Mouse (Mus musculus): ENCODE measurements around the gene Nr5a1. TPM values are rescaled to one million over a fixed set of nuclear protein-coding genes. Genes with fewer than 3 reads are reported as not detected.

Gene Nr5a1
- total RNA-seq, 2 experiments from 2014 or later: not detected

- DNase-seq: no peak
Measured at GRCm38 (mm10) chr2:38704336-38704735, 10.0 kb downstream of the Nr5a1 start.

DNA sequence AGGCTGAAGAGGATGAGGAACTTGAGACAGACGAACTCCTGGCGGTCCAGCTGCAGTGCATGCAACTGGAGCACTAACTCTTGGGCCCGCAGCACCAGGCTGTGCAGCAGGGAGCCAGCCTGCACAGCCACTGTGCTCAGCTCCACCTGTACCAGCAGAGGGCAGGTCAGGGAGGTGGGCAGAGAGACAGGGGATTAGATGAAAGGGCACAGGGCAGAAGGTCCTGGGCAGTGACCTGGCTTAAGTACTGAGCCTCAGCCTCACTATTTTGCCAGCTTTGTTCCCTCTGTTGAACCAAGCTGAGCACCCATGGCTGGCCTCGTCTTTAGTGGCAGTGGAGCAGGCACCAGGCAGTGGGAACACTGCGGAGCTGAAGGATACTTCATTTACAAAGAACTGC, 14.2 kb downstream of the Nr5a1 start:
- no peak for DNase-seq

DNA sequence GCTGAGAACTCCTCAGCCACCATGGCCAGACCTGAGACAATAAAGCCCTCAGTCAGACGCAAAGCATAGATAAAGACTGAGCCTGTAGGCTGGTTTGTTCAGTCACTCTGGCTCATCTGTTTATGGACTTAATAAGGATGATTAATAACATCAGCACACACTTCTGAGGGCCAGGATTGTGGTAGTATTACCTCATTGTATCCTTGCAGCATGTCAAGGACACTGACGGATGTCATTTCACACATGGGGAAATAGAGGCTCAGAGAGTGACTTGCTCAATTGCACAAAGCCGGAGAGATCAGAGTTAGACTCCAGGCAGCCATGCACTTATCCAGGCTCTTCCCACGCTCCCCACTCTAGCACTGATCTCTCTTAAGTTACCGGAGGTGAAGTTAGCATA, 15.7 kb downstream of the Nr5a1 start:
- DNase-seq: no peak

- no peak for DNase-seq
Measured at GRCm38 (mm10) chr2:38697128-38698120, 16.9 kb downstream of the Nr5a1 start.

DNA sequence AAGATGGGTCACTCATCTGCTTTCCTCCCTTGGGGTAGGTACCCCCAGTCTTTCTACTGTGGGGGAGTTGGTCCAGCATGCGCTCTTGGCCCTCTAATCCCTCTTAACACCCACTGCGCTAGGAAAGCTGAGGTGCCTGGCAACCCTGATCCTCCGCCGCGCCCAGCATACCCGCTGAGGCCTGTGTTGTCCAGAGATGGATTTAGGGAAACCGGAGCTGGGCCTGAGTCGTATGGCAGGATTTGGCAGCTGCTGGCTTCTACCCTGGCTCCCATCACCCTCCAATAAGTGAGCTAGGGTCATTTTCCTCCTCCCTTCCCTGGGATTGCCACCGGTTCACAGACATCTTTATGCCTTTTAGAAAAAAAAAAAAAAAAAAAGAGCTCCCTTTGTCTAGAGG, 18.6 kb downstream of the Nr5a1 start:
- no peak for DNase-seq

DNA sequence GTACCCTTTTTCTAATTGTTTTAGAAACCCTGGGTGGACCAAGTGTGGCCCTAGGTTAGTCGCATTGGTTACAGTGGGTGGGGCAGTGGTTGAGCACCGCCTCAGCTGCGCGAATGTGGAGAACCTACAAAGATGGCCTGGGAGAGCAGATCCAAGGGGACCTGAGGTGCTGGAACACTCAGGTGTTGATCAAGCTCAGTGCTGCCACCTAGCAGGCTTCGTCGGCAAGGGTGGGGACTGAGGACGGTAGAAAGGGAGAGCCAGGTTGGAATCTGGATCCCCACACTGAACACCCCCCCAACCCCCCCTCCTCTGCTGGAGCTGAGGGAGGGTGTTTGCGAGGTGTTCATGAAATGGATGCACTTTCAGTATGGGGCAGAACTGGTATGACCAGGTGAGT, 22.8 kb downstream of the Nr5a1 start:
- peak in 1 of 2 experiments; percentile 42 for DNase-seq

DNA sequence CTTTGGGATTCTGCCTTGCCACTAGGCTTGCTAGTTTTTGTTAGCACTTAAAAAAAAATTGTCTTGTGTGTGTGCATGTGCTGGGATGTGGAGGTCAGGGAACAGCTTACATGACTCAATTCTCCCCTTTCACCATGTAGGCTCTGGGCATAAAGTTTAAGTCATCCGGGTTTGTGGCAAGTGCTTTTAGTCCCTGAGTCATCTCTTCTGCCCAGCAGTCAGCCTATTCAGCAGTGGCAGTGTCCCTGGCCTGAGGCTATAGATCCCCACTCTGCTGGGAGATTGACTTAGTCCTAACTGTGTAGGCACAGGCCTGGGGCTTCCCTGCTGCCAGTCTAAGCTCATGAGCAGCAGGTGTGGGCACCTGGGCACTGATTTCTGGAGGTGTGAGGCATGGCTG, 24.5 kb downstream of the Nr5a1 start:
- no peak for DNase-seq

GRCm38 (mm10) chr2:38688791-38689520, 25.4 kb downstream of the Nr5a1 start:
- DNase-seq: peak in 1 of 2 experiments; percentile 13

GRCm38 (mm10) chr2:38685746-38686145, 28.6 kb downstream of the Nr5a1 start:
- no peak for DNase-seq

- no peak for DNase-seq
Measured at GRCm38 (mm10) chr2:38683083-38683482, 31.3 kb downstream of the Nr5a1 start.

GRCm38 (mm10) chr2:38682209-38682608, 32.1 kb downstream of the Nr5a1 start:
- no peak for DNase-seq

- no peak for DNase-seq
Measured at GRCm38 (mm10) chr2:38678947-38679346, 35.4 kb downstream of the Nr5a1 start.

DNA sequence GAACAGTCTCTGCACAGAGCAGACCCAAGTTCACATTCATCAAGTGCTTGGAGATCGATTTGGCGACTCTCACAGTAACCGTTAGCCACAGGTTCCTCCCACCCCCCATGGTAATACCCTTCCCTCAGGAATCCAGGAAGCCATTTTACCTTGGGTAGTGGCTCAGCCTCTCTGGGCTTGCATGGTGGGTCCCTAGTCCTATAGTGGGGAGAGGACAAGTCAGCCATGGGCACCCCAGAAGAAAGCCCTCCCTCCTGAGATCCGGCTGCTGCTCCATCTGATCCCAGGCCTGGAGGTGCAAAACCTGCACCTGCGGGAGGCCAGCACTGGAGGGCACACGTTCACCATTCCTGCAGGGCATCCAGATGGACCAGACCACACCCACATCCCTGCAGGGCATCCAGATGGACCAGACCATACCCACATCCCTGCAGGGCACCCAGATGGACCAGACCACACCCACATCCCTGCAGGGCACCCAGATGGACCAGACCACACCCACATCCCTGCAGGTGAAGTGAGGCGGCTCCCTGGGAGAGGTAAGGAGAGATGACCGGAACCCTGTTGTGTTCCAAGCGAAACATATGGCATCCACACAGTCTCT, 38.9 kb downstream of the Nr5a1 start:
- no peak for DNase-seq

GRCm38 (mm10) chr2:38672496-38672895, 41.8 kb downstream of the Nr5a1 start:
- no peak for DNase-seq

GRCm38 (mm10) chr2:38668802-38669580, 45.4 kb downstream of the Nr5a1 start:
- no peak for DNase-seq

- DNase-seq: peak in 1 of 2 experiments; percentile 30
Measured at GRCm38 (mm10) chr2:38661398-38661797, 52.9 kb downstream of the Nr5a1 start.

GRCm38 (mm10) chr2:38658338-38658836, 56.0 kb downstream of the Nr5a1 start:
- DNase-seq: peak; percentile 75 to 83

- DNase-seq: no peak
Measured at GRCm38 (mm10) chr2:38653694-38654093, 60.6 kb downstream of the Nr5a1 start.

DNA sequence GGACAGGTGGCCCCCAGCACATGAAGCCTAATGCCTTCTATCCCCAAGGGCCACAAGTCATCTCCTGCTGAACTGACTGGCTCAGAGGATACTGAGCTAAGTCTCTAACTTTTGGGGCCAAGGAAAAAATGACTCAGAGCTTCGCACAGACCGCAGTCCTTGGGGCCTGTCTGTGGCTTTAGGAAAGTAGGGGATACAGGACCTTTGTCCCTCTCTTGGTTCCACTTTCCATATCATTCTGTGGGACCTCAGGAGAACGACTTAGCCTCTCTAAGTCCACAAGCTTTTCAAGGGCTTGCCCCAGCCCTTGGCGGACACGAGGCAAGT, 61.1 kb downstream of the Nr5a1 start:
- DNase-seq: no peak

DNA sequence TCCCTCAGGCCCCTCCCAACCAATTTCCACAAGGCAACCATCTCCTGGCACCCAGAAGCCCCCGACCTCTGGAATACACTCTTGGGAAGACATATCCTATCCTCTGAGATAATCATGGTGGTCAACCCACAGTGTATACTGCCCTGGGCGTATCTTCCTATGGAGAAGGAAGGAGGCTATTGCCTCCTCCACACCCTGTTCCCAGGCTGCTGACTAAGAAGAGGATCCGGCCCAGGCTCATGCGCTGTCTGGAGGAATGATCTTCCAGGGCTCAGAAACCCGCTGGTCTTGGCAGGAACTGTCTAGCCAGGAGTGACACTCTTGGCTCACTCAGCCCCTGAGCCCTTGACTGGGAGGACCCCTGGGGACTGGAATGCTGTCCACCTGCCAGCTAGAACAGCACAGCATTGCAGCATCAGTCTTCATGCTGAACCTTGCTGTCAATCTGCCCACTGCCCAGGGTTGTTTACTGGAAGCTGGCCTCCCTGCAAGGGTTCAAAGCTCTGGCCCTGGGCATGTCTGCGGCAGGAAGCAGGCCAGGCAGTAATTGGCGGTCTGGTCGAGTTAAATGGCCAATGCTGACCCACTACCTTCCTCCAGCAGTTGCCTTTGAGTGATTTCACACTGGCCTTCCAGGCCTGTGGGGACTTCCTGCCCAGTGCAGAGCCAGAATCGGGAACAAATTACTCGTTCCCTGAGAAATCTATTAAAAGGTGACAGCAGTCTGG, 61.6 kb downstream of the Nr5a1 start:
- DNase-seq: peak; percentile 32 to 38

GRCm38 (mm10) chr2:38652098-38652497, 62.2 kb downstream of the Nr5a1 start:
- DNase-seq: no peak
